Mouse (Mus musculus): ENCODE measurements around the gene Ell2. TPM values are rescaled to one million over a fixed set of nuclear protein-coding genes. Genes with fewer than 3 reads are reported as not detected.

Gene Ell2
- polyA plus RNA-seq (2015; fragmentation: Nextera tagmentation; extraction: Ambion mirVana), result 3.8 and 3.9 TPM in 2 replicates

GRCm38 (mm10) chr13:75706457-75706856 lies at the start of gene Ell2:
Ell2 (plus strand) TSS chr13:75706757.

Other genes with a start within 250 kb of the Ell2 start
- gene Glrx, start 133.1 kb downstream of the Ell2 start, polyA plus RNA-seq (2015; fragmentation: Nextera tagmentation; extraction: Ambion mirVana), result 90.0 and 105 TPM in 2 replicates
- 15.6 and 22.5 TPM in 2 replicates for gene Rhobtb3, start 237.2 kb downstream of the Ell2 start, polyA plus RNA-seq (2015; fragmentation: Nextera tagmentation; extraction: Ambion mirVana)

Data from urinary bladder, postnatal 0 days (tissue).